Mouse (Mus musculus) kidney, adult 2 months (tissue): ENCODE data around the gene Siglec1. TPM values are rescaled to one million over a fixed set of nuclear protein-coding genes. Genes with fewer than 3 reads are reported as not detected.
A peak's percentile ranks its signal among the peaks of the same experiment; 100 is the strongest.

Experiments used
- DNase-seq: peaks from one replicate; pipeline ENCODE4 v3.0.0; 2021
- H3K27ac ChIP-seq: fragments of 200-500 bp; 2 replicates; pipeline ENCODE4 v1.5.1; 2012; ENCODE audit warnings: low read depth, low read length, control low read depth, inconsistent platforms; ENCODE audit not compliant: insufficient read depth
- H3K27me3 ChIP-seq: fragments of 200-500 bp; replicated peaks from 2 replicates; pipeline ENCODE4 v1.6.1; 2012; ENCODE audit warnings: mild to moderate bottlenecking, moderate library complexity, low read length, inconsistent platforms; ENCODE audit not compliant: control insufficient read depth, insufficient read depth
- H3K36me3 ChIP-seq: fragments of 200-500 bp; 2 replicates; pipeline ENCODE4 v1.6.1; 2012; ENCODE audit warnings: mild to moderate bottlenecking, moderate library complexity, low read length, inconsistent platforms; ENCODE audit not compliant: control insufficient read depth, insufficient read depth
- H3K4me1 ChIP-seq: fragments of 200-500 bp; 2 replicates; pipeline ENCODE4 v1.6.1; 2011; ENCODE audit warnings: low read length; ENCODE audit not compliant: control insufficient read depth, insufficient read depth
- H3K4me3 ChIP-seq: fragments of 200-500 bp; 2 replicates; pipeline ENCODE4 v1.5.1; 2011; ENCODE audit warnings: mild to moderate bottlenecking, low read depth, low read length, control low read depth; ENCODE audit not compliant: insufficient read depth
- CTCF ChIP-seq: fragments of 200-500 bp; conservative IDR thresholded peaks from 2 replicates; pipeline ENCODE4 v1.5.1; 2011; ENCODE audit warnings: low read depth, mild to moderate bottlenecking, control low read depth, low read length, moderate library complexity, mixed read lengths; ENCODE audit not compliant: insufficient read depth, insufficient read length
- POLR2A ChIP-seq: fragments of 200-500 bp; IDR thresholded peaks from one replicate; pipeline ENCODE4 v1.6.1; 2011; ENCODE audit warnings: low read depth, low read length, control low read depth
- WGBS: fragments of 180-500 bp; shearing (Covaris S2); methylation state at CpG from one replicate; pipeline ENCODE4 v1.1.7; 2018; 5-methylcytosine and 5-hydroxymethylcytosine counted together
- polyA plus RNA-seq: library from polyadenylated mRNA; depleted of rRNA; stranded (reverse); fragments of >200 nt; gene quantifications from 2 replicates; pipeline ENCODE4 v1.2.3, GENCODE M21; 2012

The Siglec1 gene
- polyA plus RNA-seq, 1 experiment = 7.5 TPM

DNA sequence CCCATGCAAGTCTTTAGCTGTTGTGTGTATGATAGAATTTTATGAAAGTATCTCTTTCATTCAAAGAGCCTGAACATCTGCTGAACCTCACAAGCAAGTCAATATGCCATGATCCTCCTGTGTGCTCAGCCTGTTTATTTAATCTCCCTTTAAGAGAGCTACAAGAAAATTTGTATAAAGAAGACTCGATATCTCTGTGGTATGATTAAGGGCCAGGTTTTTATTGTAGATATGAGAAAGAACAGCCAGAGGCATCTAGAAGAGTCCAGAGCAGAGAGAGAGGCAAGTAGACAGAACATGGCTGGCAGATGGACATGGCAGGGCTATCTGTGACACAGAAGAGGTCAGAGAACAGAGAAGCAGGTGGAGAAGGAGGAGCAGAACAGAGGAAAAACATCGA is 40.5 kb downstream of the Siglec1 start:
- Histone ChIP-seq H3K27ac (no peak overlapping the region), H3K4me3 (no peak overlapping the region)

DNA sequence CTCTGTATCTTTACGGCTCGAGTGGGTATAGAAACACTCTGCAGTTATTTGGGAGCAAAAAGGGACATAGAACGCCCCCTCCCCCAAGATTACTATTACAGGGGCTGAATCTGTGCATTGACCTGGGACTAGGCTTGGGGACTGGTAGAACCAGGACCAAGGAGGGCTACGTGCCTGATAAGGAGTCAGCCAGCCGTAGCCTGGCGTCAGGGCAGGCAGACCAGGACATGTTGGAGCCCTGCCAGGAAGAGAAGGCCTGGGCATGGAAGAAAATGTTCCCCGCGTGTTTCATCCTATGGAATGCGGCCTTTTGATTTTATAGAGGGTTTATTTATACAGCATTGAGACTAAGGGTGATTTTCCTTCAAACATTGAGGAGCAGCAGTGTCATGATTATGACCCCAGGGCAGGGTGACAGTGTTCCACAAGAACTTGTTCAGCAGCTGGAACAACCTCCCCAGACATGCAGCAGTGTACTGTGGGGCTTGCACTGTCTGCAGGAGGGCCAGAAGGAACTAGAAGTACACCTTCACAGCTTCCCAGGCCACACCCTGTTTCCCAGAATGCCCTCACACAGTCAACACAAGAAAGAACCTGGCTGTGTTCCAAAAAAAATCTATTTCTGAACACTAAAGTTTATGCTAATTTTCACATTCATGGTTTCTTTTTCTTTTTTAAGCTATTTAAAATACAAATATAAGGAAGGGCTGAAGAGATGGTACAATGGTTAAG is 41.4 kb downstream of the Siglec1 start:
- Histone ChIP-seq H3K27ac (peak overlapping the region; percentile 63; the same call in 1 of the 2 replicates), H3K4me3 (no peak overlapping the region), H3K4me1 (peaks cover 2% of the 10 kb centered on the region; the same call in 1 of the 2 replicates), H3K27me3 (no peaks in the 10 kb centered on the region), H3K36me3 (no peaks in the 10 kb centered on the region)
- TF ChIP-seq CTCF (no peak), POLR2A (no peak)
- 53% methylated on average over 9 of the region's 9 CpGs for WGBS
- peak; percentile 34 for DNase-seq

More for the DNA sequence above, 40.5 kb downstream of the Siglec1 start:
- WGBS = 80% methylated on average over 2 of the region's 2 CpGs
- no peak for DNase-seq
- Histone ChIP-seq H3K4me1 (peaks cover 2% of the 10 kb centered on the region; the same call in 1 of the 2 replicates), H3K36me3 (no peaks in the 10 kb centered on the region), H3K27me3 (no peaks in the 10 kb centered on the region)
- TF ChIP-seq POLR2A (no peak), CTCF (no peak)

DNA sequence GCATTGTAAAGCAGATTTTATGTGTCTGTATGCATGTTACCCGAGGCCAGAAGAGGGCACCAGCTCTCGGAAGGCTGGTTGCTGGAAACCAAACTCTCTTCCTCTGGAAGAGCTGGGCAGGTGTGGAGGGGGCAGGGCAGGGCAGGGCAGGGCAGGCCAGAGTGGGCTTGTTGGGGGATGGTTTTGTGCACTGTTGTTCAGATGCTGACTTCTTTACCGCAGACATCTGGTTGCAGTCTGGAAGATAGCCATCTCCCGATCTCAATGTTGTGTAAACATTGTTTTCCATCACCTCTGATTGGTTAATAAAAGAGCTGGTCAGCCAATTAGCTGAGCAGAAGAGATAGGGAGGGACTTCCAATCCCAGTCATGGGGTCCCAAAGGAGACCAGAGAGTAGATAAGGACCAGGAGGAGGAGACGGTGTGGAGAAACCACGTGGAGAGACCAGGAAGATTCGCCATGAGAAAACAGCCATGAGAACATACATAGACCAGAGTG is 42.2 kb downstream of the Siglec1 start:
- H3K36me3 ChIP-seq = no peaks in the 10 kb centered on the region
- 19% methylated on average over 7 of the region's 7 CpGs for WGBS
- peak; percentile 20 for DNase-seq
- no peak overlapping the region for H3K27ac ChIP-seq
- TF ChIP-seq CTCF (0 out of 2 replicates have a peak, but pooled peaks have one; percentile 14), POLR2A (no peak)
- no peaks in the 10 kb centered on the region for H3K27me3 ChIP-seq
- H3K4me1 ChIP-seq = peaks cover 2% of the 10 kb centered on the region; the same call in 1 of the 2 replicates
- no peak overlapping the region for H3K4me3 ChIP-seq

DNA sequence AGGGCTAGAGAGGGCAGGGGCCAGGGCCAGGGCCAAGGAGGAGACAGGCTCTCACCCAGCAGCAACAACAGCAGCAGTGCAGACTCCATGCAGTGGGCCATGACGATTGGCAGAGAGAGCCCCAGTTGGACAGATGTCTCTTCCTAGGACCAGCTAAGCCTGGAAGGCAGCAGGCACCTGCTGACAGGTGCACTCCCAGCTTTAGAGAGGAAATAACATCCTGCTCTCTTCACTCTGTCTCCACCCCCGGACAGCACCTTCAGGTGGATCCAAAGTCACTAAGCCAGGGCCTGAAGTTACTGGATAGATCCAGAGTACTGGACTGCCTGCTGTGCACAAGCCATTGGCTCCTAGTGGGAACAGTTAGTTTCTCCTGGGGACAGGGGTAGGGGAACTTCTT is 43.6 kb downstream of the Siglec1 start, which contains the start of gene Gfra4:
TSS of gene Gfra4 (minus strand) at position 101 of the 400 bp plus-strand sequence.
- DNase-seq = no peak
- H3K36me3 ChIP-seq = no peaks in the 10 kb centered on the region

DNA sequence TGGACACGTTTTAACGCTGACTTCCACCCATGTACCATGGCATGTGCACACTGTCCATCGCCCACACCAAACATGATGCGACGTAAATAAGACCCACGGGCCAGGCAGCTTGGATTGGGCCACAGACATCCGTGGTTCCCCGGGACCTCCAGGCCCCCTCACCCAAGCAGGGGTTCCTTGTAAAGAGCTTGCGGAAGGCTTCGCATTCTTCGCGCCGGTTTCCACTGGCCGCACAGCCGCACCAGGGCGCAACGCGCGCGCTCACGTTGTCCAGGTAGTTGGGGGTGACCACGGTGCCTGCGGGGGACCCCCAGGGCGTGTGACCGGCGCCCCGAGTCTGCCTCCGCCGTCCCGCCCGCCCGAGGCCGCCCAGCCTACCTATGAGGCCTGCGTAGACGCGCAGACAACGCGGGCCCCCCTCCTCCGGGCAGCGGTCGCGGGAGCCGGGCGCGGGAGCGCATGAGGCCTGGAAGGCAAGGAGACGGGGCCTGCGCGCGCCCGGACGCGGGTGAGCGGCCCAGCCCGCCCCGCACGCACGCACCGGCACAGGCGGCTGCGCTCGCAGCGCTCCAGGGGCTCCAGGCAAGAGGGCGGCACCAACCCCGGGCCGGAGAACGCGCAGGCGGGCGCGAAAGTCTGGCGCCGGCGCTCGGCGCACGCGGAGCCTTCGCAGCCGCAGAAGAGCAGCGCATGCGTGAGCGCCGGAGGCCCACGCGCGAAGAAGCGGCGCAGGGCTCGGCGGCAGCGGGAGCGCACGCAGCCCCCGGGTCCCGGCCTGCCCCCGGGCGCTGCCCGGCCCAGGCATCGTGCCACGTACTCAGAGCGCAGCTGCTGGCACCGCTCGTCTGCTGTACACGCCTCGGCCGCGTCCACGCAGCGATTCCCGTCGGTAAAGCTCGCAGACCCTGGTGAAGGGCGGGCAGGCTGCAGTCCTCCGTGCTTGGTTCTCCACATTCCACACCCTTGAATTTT is 45.4 kb downstream of the Siglec1 start:
- DNase-seq = peak; percentile 11
- 3% methylated on average over 115 of the region's 115 CpGs for WGBS
- peaks cover 2% of the 10 kb centered on the region; the same call in 1 of the 2 replicates for H3K4me1 ChIP-seq
- no peak overlapping the region for H3K27ac ChIP-seq
- TF ChIP-seq CTCF (no peak), POLR2A (no peak)
- H3K27me3 ChIP-seq = no peaks in the 10 kb centered on the region
- H3K36me3 ChIP-seq = no peaks in the 10 kb centered on the region
- H3K4me3 ChIP-seq = peak overlapping the region; percentile 27; the same call in 1 of the 2 replicates

More for the DNA sequence above, 43.6 kb downstream of the Siglec1 start, which contains the start of gene Gfra4:
- peaks cover 2% of the 10 kb centered on the region; the same call in 1 of the 2 replicates for H3K4me1 ChIP-seq
- TF ChIP-seq POLR2A = no peak
- TF ChIP-seq CTCF = no peak
- no peaks in the 10 kb centered on the region for H3K27me3 ChIP-seq
- WGBS = 81% methylated on average over 2 of the region's 2 CpGs
- H3K27ac ChIP-seq = no peak within 1 kb of the TSS
- H3K4me3 ChIP-seq = no peak within 1 kb of the TSS

- Histone ChIP-seq H3K4me3 (no peak overlapping the region), H3K27me3 (no peaks in the 10 kb centered on the region), H3K27ac (no peak overlapping the region), H3K36me3 (no peaks in the 10 kb centered on the region), H3K4me1 (no peaks in the 10 kb centered on the region)
- no peak for DNase-seq
- WGBS = 86% methylated on average over 5 of the region's 5 CpGs
- TF ChIP-seq CTCF (no peak), POLR2A (no peak)
Observed at GRCm38 (mm10) chr2:131038675-131039074, 47.9 kb downstream of the Siglec1 start.
